Mouse (Mus musculus) liver, embryonic 14.5 days (tissue): ENCODE results near the gene Olfr706. TPM values are rescaled to one million over a fixed set of nuclear protein-coding genes. Genes with fewer than 3 reads are reported as not detected.

Experiments
- ATAC-seq: fragments of 200-750 bp; cut with Nextera tagmentation; 2 replicates; pipeline ENCODE4 v1.8.0; 2017; ENCODE audit warnings: moderate number of reproducible peaks, mild to moderate bottlenecking, moderate library complexity; ENCODE audit not compliant: insufficient read depth
- DNase-seq, 3 experiments: peaks; one replicate each; pipeline ENCODE4 v3.0.0-alpha.2; 2012 to 2013; ENCODE audit warnings: low read depth in 3 of 3, low spot score in 3 of 3
- H3K27ac ChIP-seq: fragments of 300-500 bp; sonication (generic); 2 replicates; pipeline ENCODE4 v1.5.1; 2014; ENCODE audit warnings: moderate library complexity, mild to moderate bottlenecking, control low read depth, inconsistent platforms
- H3K27me3 ChIP-seq: fragments of 300-500 bp; sonication (generic); 2 replicates; pipeline ENCODE4 v1.6.1; 2014; ENCODE audit warnings: mild to moderate bottlenecking, low read length, moderate library complexity; ENCODE audit not compliant: control insufficient read depth, insufficient read depth
- H3K36me3 ChIP-seq: fragments of 300-500 bp; sonication (generic); replicated peaks from 2 replicates; pipeline ENCODE4 v1.6.1; 2014; ENCODE audit warnings: low read depth; ENCODE audit not compliant: control insufficient read depth, insufficient read depth
- H3K4me1 ChIP-seq, 2 experiments: fragments of 200-500 bp in 1 of 2; fragments of 300-500 bp in 1 of 2; sonication (generic) in 1 of 2; replicated peaks; 2 replicates each; pipeline ENCODE4 v1.6.1; 2012 to 2014; ENCODE audit warnings: antibody characterized with exemption in 1 of 2, inconsistent platforms in 1 of 2, low read length in 1 of 2; ENCODE audit not compliant: control insufficient read depth in 2 of 2, insufficient read depth in 2 of 2
- H3K4me2 ChIP-seq: fragments of 300-500 bp; sonication (generic); 2 replicates; pipeline ENCODE4 v1.6.1; 2014; ENCODE audit warnings: low read depth, mild to moderate bottlenecking, control low read depth, moderate library complexity
- H3K4me3 ChIP-seq, 2 experiments: fragments of 200-500 bp in 1 of 2; fragments of 300-500 bp in 1 of 2; sonication (generic) in 1 of 2; 2 replicates each; pipeline ENCODE4 v1.5.1; 2012 to 2014; ENCODE audit warnings: low read depth in 2 of 2, low read length in 2 of 2, mild to moderate bottlenecking in 2 of 2, control low read depth in 1 of 2, inconsistent platforms in 1 of 2, moderate library complexity in 1 of 2; ENCODE audit not compliant: insufficient read depth in 1 of 2
- H3K9ac ChIP-seq: fragments of 300-500 bp; sonication (generic); replicated peaks from 2 replicates; pipeline ENCODE4 v1.6.1; 2014; ENCODE audit warnings: mild to moderate bottlenecking, control low read depth, moderate library complexity
- H3K9me3 ChIP-seq: fragments of 300-500 bp; sonication (generic); 2 replicates; pipeline ENCODE4 v1.6.1; 2016; ENCODE audit warnings: low read length, mixed read lengths; ENCODE audit not compliant: control insufficient read depth
- CTCF ChIP-seq: IDR thresholded peaks from 2 replicates; pipeline ENCODE4 v1.5.1; 2016; ENCODE audit warnings: antibody characterized with exemption, low read depth, control low read depth
- EP300 ChIP-seq: IDR thresholded peaks from 2 replicates; pipeline ENCODE4 v1.6.1; 2016; ENCODE audit warnings: antibody characterized with exemption, low read depth
- WGBS: fragments of 180-500 bp; shearing (Covaris S2); extraction: QIAGEN DNeasy Blood & Tissue Kit; methylation state at CpG from one replicate; pipeline ENCODE4 v1.1.7; 2014; ENCODE audit not compliant: insufficient replicate concordance; 5-methylcytosine and 5-hydroxymethylcytosine counted together
- polyA plus RNA-seq, 2 experiments: library from polyadenylated mRNA; depleted of rRNA in 1 of 2; stranded (reverse) in 1 of 2; unstranded in 1 of 2; fragments of >200 nt; fragmentation: Nextera tagmentation in 1 of 2; extraction: Ambion mirVana in 1 of 2; gene quantifications; 2 replicates each; pipeline versions ENCODE4 v1.2.1 to v1.2.3; 2012 to 2014

The Olfr706 gene
- polyA plus RNA-seq, 2 experiments = not detected

- TF ChIP-seq CTCF = no peak
- TF ChIP-seq EP300 = no peak
- no peak within 1 kb of the TSS for H3K4me2 ChIP-seq
- WGBS = 57% methylated on average over 3 of the region's 3 CpGs
- H3K27me3 ChIP-seq = no peaks in the 10 kb centered on the region
- no peaks in the 10 kb centered on the region for H3K36me3 ChIP-seq
- DNase-seq (no peak), ATAC-seq (no peak)
- no peaks in the 10 kb centered on the region for H3K9me3 ChIP-seq
- no peaks in the 10 kb centered on the region for H3K4me1 ChIP-seq
- no peak within 1 kb of the TSS for H3K9ac ChIP-seq
- H3K4me3 ChIP-seq = no peak within 1 kb of the TSS
- no peak within 1 kb of the TSS for H3K27ac ChIP-seq
Observed at GRCm38 (mm10) chr7:106876791-106877190, 11.2 kb downstream of the Olfr706 start, which contains the start of gene Olfr705. TSS of gene Olfr705 (minus strand) at chr7:106876891.

DNA sequence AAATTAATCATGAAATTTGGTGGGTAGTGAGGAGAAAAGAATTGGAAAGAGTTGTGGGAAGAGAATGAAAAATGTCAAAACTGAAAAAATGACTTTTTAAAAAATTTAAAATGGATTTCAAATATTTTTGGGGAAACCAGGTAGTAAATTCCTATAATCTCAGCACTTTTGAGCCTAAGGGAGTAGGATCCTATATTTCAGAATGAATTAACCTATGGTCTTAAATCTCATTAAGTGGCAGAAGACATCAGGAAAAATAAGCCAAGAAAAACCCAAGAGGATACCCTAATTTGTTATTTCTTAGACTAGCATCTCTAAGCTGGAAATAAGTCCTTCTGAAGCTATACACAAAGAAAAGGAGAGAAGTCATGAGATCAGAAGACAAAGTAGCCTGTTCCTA, 25.1 kb downstream of the Olfr706 start, which contains the start of gene Olfr704:
Gene Olfr704, plus strand, starts transcription at position 301 of the 400 bp plus-strand sequence.
- Histone ChIP-seq H3K27ac (no peak within 1 kb of the TSS), H3K4me2 (no peak within 1 kb of the TSS), H3K4me1 (no peaks in the 10 kb centered on the region), H3K9me3 (no peaks in the 10 kb centered on the region), H3K27me3 (no peaks in the 10 kb centered on the region), H3K4me3 (no peak within 1 kb of the TSS), H3K36me3 (no peaks in the 10 kb centered on the region), H3K9ac (no peak within 1 kb of the TSS)
- no peak for ATAC-seq
- DNase-seq = no peak
- TF ChIP-seq EP300 = no peak
- TF ChIP-seq CTCF = no peak

DNA sequence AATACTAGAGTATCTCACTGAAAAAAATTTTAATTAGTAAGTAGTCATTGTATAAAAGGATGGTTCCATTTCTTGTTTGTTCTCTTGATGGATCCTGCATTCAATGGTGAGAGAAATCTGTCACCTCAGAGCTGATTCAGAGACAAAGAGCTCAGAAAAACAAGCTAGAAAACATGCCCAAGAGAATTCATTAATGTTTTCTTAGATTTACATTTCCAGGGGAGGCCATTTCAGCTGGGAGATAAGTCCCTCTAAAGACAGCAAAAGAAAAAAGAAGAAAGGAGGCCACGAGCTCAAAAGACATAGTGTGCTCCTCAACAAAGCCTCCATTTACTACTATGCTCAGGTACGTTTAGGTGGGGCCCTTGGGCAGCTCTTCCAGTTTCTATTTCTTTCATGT, 44.9 kb downstream of the Olfr706 start, which contains the start of gene Olfr703:
Gene Olfr703, plus strand, starts transcription at position 301 of the 400 bp plus-strand sequence.
- no peak for DNase-seq
- H3K27ac ChIP-seq = no peak within 1 kb of the TSS
- H3K4me2 ChIP-seq = no peak within 1 kb of the TSS
- H3K36me3 ChIP-seq = no peaks in the 10 kb centered on the region
- H3K4me1 ChIP-seq = no peaks in the 10 kb centered on the region
- WGBS = 44% methylated on average over 2 of the region's 2 CpGs
- no peaks in the 10 kb centered on the region for H3K9me3 ChIP-seq
- no peak for ATAC-seq
- no peak within 1 kb of the TSS for H3K9ac ChIP-seq
- H3K4me3 ChIP-seq = no peak within 1 kb of the TSS
- TF ChIP-seq CTCF = no peak
- TF ChIP-seq EP300 = no peak
- no peaks in the 10 kb centered on the region for H3K27me3 ChIP-seq

- ATAC-seq = no peak
- H3K36me3 ChIP-seq = no peaks in the 10 kb centered on the region
- no peak within 1 kb of the TSS for H3K4me3 ChIP-seq
- no peaks in the 10 kb centered on the region for H3K4me1 ChIP-seq
- H3K9ac ChIP-seq = no peak within 1 kb of the TSS
- DNase-seq = no peak
- no peaks in the 10 kb centered on the region for H3K9me3 ChIP-seq
- H3K27me3 ChIP-seq = no peaks in the 10 kb centered on the region
- H3K27ac ChIP-seq = no peak within 1 kb of the TSS
- no peak within 1 kb of the TSS for H3K4me2 ChIP-seq
- TF ChIP-seq EP300 (no peak), CTCF (no peak)
Observed at GRCm38 (mm10) chr7:106833793-106834192, 54.2 kb downstream of the Olfr706 start, which contains the start of gene Olfr702. TSS of gene Olfr702 (minus strand) at chr7:106833893.

Other genes starting within 250 kb of the Olfr706 start
- not detected in 2 replicates for gene Olfr693, start 207.6 kb downstream of the Olfr706 start, polyA plus RNA-seq (2012; rRNA removed)
- gene Olfr693, start 207.6 kb downstream of the Olfr706 start, polyA plus RNA-seq (2014; fragmentation: Nextera tagmentation; extraction: Ambion mirVana) = not detected in 2 replicates
- not detected in 2 replicates for gene Olfr694, start 196.3 kb downstream of the Olfr706 start, polyA plus RNA-seq (2012; rRNA removed)
- not detected in 2 replicates for gene Olfr694, start 196.3 kb downstream of the Olfr706 start, polyA plus RNA-seq (2014; fragmentation: Nextera tagmentation; extraction: Ambion mirVana)
- gene Olfr695, start 171.8 kb downstream of the Olfr706 start, polyA plus RNA-seq (2012; rRNA removed) = not detected in 2 replicates
- not detected in 2 replicates for gene Olfr695, start 171.8 kb downstream of the Olfr706 start, polyA plus RNA-seq (2014; fragmentation: Nextera tagmentation; extraction: Ambion mirVana)
- gene Olfr697, start 145.7 kb downstream of the Olfr706 start, polyA plus RNA-seq (2012; rRNA removed) = not detected in 2 replicates
- not detected in 2 replicates for gene Olfr697, start 145.7 kb downstream of the Olfr706 start, polyA plus RNA-seq (2014; fragmentation: Nextera tagmentation; extraction: Ambion mirVana)
- not detected in 2 replicates for gene Olfr698, start 132.8 kb downstream of the Olfr706 start, polyA plus RNA-seq (2012; rRNA removed)
- gene Olfr698, start 132.8 kb downstream of the Olfr706 start, polyA plus RNA-seq (2014; fragmentation: Nextera tagmentation; extraction: Ambion mirVana) = not detected in 2 replicates
- not detected in 2 replicates for gene Olfr699, start 95.0 kb downstream of the Olfr706 start, polyA plus RNA-seq (2012; rRNA removed)
- gene Olfr699, start 95.0 kb downstream of the Olfr706 start, polyA plus RNA-seq (2014; fragmentation: Nextera tagmentation; extraction: Ambion mirVana) = not detected in 2 replicates
- gene Olfr700, start 79.3 kb downstream of the Olfr706 start, polyA plus RNA-seq (2012; rRNA removed) = not detected in 2 replicates
- gene Olfr700, start 79.3 kb downstream of the Olfr706 start, polyA plus RNA-seq (2014; fragmentation: Nextera tagmentation; extraction: Ambion mirVana) = not detected in 2 replicates
- gene Olfr701, start 74.0 kb downstream of the Olfr706 start, polyA plus RNA-seq (2012; rRNA removed) = not detected in 2 replicates
- gene Olfr701, start 74.0 kb downstream of the Olfr706 start, polyA plus RNA-seq (2014; fragmentation: Nextera tagmentation; extraction: Ambion mirVana) = not detected in 2 replicates
- gene Olfr702, start 54.3 kb downstream of the Olfr706 start, polyA plus RNA-seq (2012; rRNA removed) = not detected in 2 replicates
- gene Olfr702, start 54.3 kb downstream of the Olfr706 start, polyA plus RNA-seq (2014; fragmentation: Nextera tagmentation; extraction: Ambion mirVana) = not detected in 2 replicates
- gene Olfr703, start 44.8 kb downstream of the Olfr706 start, polyA plus RNA-seq (2012; rRNA removed) = not detected in 2 replicates
- gene Olfr703, start 44.8 kb downstream of the Olfr706 start, polyA plus RNA-seq (2014; fragmentation: Nextera tagmentation; extraction: Ambion mirVana) = not detected in 2 replicates
- gene Olfr704, start 25.0 kb downstream of the Olfr706 start, polyA plus RNA-seq (2012; rRNA removed) = not detected in 2 replicates
- not detected in 2 replicates for gene Olfr704, start 25.0 kb downstream of the Olfr706 start, polyA plus RNA-seq (2014; fragmentation: Nextera tagmentation; extraction: Ambion mirVana)
- not detected in 2 replicates for gene Olfr705, start 11.3 kb downstream of the Olfr706 start, polyA plus RNA-seq (2012; rRNA removed)
- gene Olfr705, start 11.3 kb downstream of the Olfr706 start, polyA plus RNA-seq (2014; fragmentation: Nextera tagmentation; extraction: Ambion mirVana) = not detected in 2 replicates
- gene Olfr707, start 13.1 kb upstream of the Olfr706 start, polyA plus RNA-seq (2012; rRNA removed) = not detected in 2 replicates
- gene Olfr707, start 13.1 kb upstream of the Olfr706 start, polyA plus RNA-seq (2014; fragmentation: Nextera tagmentation; extraction: Ambion mirVana) = not detected in 2 replicates
- gene Olfr1532-ps1, start 19.8 kb upstream of the Olfr706 start, polyA plus RNA-seq (2012; rRNA removed) = not detected in 2 replicates
- gene Olfr1532-ps1, start 19.8 kb upstream of the Olfr706 start, polyA plus RNA-seq (2014; fragmentation: Nextera tagmentation; extraction: Ambion mirVana) = not detected in 2 replicates
- gene Olfr709-ps1, start 44.1 kb upstream of the Olfr706 start, polyA plus RNA-seq (2012; rRNA removed) = not detected in 2 replicates
- not detected in 2 replicates for gene Olfr709-ps1, start 44.1 kb upstream of the Olfr706 start, polyA plus RNA-seq (2014; fragmentation: Nextera tagmentation; extraction: Ambion mirVana)
- not detected in 2 replicates for gene Olfr710, start 60.1 kb upstream of the Olfr706 start, polyA plus RNA-seq (2012; rRNA removed)
- gene Olfr710, start 60.1 kb upstream of the Olfr706 start, polyA plus RNA-seq (2014; fragmentation: Nextera tagmentation; extraction: Ambion mirVana) = not detected in 2 replicates
- gene Olfr6, start 75.8 kb upstream of the Olfr706 start, polyA plus RNA-seq (2012; rRNA removed) = not detected in 2 replicates
- gene Olfr6, start 75.8 kb upstream of the Olfr706 start, polyA plus RNA-seq (2014; fragmentation: Nextera tagmentation; extraction: Ambion mirVana) = not detected in 2 replicates
- gene Olfr711, start 87.3 kb upstream of the Olfr706 start, polyA plus RNA-seq (2012; rRNA removed) = not detected in 2 replicates
- gene Olfr711, start 87.3 kb upstream of the Olfr706 start, polyA plus RNA-seq (2014; fragmentation: Nextera tagmentation; extraction: Ambion mirVana) = not detected in 2 replicates
- gene Olfr2, start 117.9 kb upstream of the Olfr706 start, polyA plus RNA-seq (2012; rRNA removed) = not detected in 2 replicates
- gene Olfr2, start 117.9 kb upstream of the Olfr706 start, polyA plus RNA-seq (2014; fragmentation: Nextera tagmentation; extraction: Ambion mirVana) = not detected in 2 replicates
- gene Olfr713, start 143.0 kb upstream of the Olfr706 start, polyA plus RNA-seq (2012; rRNA removed) = not detected in 2 replicates
- not detected in 2 replicates for gene Olfr713, start 143.0 kb upstream of the Olfr706 start, polyA plus RNA-seq (2014; fragmentation: Nextera tagmentation; extraction: Ambion mirVana)
- gene Olfr714, start 182.8 kb upstream of the Olfr706 start, polyA plus RNA-seq (2012; rRNA removed) = not detected in 2 replicates
- gene Olfr714, start 182.8 kb upstream of the Olfr706 start, polyA plus RNA-seq (2014; fragmentation: Nextera tagmentation; extraction: Ambion mirVana) = not detected in 2 replicates
- not detected in 2 replicates for gene Olfr17, start 205.1 kb upstream of the Olfr706 start, polyA plus RNA-seq (2012; rRNA removed)
- not detected in 2 replicates for gene Olfr17, start 205.1 kb upstream of the Olfr706 start, polyA plus RNA-seq (2014; fragmentation: Nextera tagmentation; extraction: Ambion mirVana)
- gene Olfr715b, start 222.2 kb upstream of the Olfr706 start, polyA plus RNA-seq (2012; rRNA removed) = not detected in 2 replicates
- gene Olfr715b, start 222.2 kb upstream of the Olfr706 start, polyA plus RNA-seq (2014; fragmentation: Nextera tagmentation; extraction: Ambion mirVana) = not detected in 2 replicates
- not detected in 2 replicates for gene Olfr715, start 242.9 kb upstream of the Olfr706 start, polyA plus RNA-seq (2012; rRNA removed)
- not detected in 2 replicates for gene Olfr715, start 242.9 kb upstream of the Olfr706 start, polyA plus RNA-seq (2014; fragmentation: Nextera tagmentation; extraction: Ambion mirVana)